Mouse (Mus musculus) kidney, adult 2 months (tissue): ENCODE data around the gene Fbxl17.

Source experiments
- CTCF ChIP-seq: fragments of 200-500 bp; conservative IDR thresholded peaks from 2 replicates; pipeline ENCODE4 v1.5.1; 2011; ENCODE audit warnings: low read depth, mild to moderate bottlenecking, control low read depth, low read length, moderate library complexity, mixed read lengths; ENCODE audit not compliant: insufficient read depth, insufficient read length
- POLR2A ChIP-seq: fragments of 200-500 bp; IDR thresholded peaks from one replicate; pipeline ENCODE4 v1.6.1; 2011; ENCODE audit warnings: low read depth, low read length, control low read depth

DNA sequence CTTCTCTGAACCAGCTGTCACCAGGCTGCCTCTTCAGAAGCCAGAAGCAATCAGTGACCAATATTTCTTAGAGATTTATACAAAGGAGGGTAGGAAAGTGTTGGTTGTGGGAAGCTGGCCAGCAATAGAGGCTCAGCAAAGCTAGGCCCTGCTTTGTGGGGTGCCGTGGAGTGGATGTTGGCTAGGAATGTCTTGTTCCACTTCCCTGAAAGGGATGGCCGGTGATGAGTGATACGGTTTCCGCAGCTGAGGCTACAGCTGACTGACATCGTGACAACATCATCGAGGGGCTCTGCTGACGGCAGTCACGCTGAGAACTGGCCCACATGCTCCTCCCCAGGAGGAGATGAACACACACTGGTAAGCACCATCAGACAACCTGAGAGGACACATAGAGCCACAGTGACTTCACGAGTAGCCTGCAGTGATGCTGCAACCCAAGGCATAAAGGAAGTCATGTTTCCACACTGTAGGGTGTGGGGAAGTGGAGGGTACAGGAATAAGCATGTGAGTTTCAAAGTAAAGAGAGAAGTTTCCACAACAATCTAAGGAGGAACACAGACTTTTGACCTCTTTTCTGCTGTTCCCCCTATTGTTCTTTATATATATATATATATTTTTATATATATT, 456.7 kb downstream of the Fbxl17 start:
- TF ChIP-seq CTCF (no peak), POLR2A (no peak)
